Mouse (Mus musculus) limb, embryonic 11.5 days (tissue): ENCODE results near the gene Tuba1c. TPM values are rescaled to one million over a fixed set of nuclear protein-coding genes. Genes with fewer than 3 reads are reported as not detected.

Experiments used
- ATAC-seq: fragments of 200-750 bp; cut with Nextera tagmentation; 2 replicates; pipeline ENCODE4 v1.8.0; 2017; ENCODE audit warnings: low read depth; ENCODE audit not compliant: insufficient number of reproducible peaks, low FRiP score, low TSS enrichment
- DNase-seq: peaks from one replicate; pipeline ENCODE4 v3.0.0-alpha.2; 2015; ENCODE audit warnings: low spot score
- H3K27ac ChIP-seq: fragments of 300-500 bp; sonication (generic); replicated peaks from 2 replicates; pipeline ENCODE4 v1.5.1; 2014; ENCODE audit warnings: low read depth, mild to moderate bottlenecking, low read length
- H3K27me3 ChIP-seq: fragments of 300-500 bp; sonication (generic); 2 replicates; pipeline ENCODE4 v1.6.1; 2014; ENCODE audit warnings: mild to moderate bottlenecking, low read length, mixed read lengths; ENCODE audit not compliant: control insufficient read depth, insufficient read depth
- H3K36me3 ChIP-seq: fragments of 300-500 bp; sonication (generic); 2 replicates; pipeline ENCODE4 v1.6.1; 2014; ENCODE audit warnings: mild to moderate bottlenecking, low read length, moderate library complexity, mixed read lengths; ENCODE audit not compliant: control insufficient read depth, insufficient read depth
- H3K4me1 ChIP-seq: fragments of 300-500 bp; sonication (generic); 2 replicates; pipeline ENCODE4 v1.6.1; 2014; ENCODE audit warnings: low read length, mixed read lengths; ENCODE audit not compliant: control insufficient read depth, insufficient read depth
- H3K4me2 ChIP-seq: fragments of 300-500 bp; sonication (generic); 2 replicates; pipeline ENCODE4 v1.6.1; 2014; ENCODE audit warnings: low read depth, mild to moderate bottlenecking, moderate library complexity; ENCODE audit not compliant: severe bottlenecking
- H3K4me3 ChIP-seq: fragments of 300-500 bp; sonication (generic); 2 replicates; pipeline ENCODE4 v1.5.1; 2014; ENCODE audit warnings: low read depth, low read length
- H3K9ac ChIP-seq: fragments of 300-500 bp; sonication (generic); 2 replicates; pipeline ENCODE4 v1.6.1; 2014; ENCODE audit warnings: mild to moderate bottlenecking, low read length
- H3K9me3 ChIP-seq: fragments of 300-500 bp; sonication (generic); 2 replicates; pipeline ENCODE4 v1.6.1; 2016; ENCODE audit warnings: low read length; ENCODE audit not compliant: control insufficient read depth
- WGBS: fragments of 180-500 bp; shearing (Covaris S2); extraction: QIAGEN DNeasy Blood & Tissue Kit; methylation state at CpG from one replicate; pipeline ENCODE4 v1.1.7; 2014; 5-methylcytosine and 5-hydroxymethylcytosine counted together
- polyA plus RNA-seq: library from polyadenylated mRNA; unstranded; fragments of >200 nt; fragmentation: Nextera tagmentation; extraction: Ambion mirVana; gene quantifications from 2 replicates; pipeline ENCODE4 v1.2.1, GENCODE M21; 2014

The Tuba1c gene
- polyA plus RNA-seq, 1 experiment from 2014 or later, result 157 TPM

DNA sequence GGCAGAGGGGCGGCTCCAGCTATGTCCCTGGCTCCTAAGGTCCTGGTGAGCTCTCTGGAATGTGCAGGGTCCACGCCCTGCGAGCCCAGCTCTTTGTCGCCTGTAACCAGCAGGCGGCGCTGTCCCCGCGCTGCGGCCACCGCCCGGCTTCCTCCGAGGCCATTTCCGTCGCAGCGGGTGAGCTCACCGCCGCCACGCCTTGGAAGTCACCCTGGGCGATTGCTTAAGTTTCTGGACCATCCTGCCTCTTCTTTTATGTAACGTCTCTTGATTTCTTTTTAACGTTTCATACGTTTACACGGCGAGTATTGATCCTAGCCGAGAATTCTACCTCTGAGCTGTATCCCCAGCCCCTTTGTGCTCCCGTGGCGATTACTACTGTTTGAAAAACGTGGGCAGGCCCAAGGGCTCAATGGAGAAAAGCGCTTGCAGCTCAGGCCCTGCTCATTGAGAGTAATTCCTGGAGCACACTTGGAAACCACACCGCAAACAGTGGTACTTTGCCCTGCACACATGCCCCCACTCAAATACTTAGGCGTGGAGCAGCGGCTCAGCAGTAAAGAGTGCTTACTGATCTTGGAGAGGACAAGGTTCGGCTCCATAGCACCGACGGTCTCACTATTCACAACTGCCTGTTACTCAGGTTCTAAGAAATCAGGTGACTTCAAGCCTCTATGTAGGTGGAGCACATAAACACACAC is 36.4 kb upstream of the Tuba1c start:
- WGBS, result 8% methylated on average over 35 of the region's 35 CpGs
- peak overlapping the region; percentile 54 for H3K4me2 ChIP-seq
- H3K4me1 ChIP-seq, result peaks cover 11% of the 10 kb centered on the region

DNA sequence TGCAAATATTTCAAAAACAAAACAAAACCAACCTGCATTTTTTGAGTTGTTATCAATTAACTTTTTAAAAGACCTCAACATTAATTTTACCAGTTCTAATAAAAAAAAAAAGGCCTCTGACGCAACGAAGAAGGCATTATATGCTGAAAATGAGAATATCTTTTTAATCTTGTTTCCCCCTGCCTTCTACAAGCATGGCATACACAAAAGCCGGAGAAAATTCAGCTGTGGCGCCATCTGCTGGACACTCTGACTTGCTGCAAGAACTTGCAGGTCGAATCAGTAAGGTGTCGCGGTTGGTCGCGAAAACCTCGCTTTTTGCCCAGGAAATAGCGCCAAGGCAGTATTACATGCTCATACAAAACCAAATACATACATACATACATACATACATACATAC is 35.8 kb upstream of the Tuba1c start:
- WGBS, result 2% methylated on average over 11 of the region's 11 CpGs
- DNase-seq (peak; percentile 96), ATAC-seq (no peak)
- no peaks in the 10 kb centered on the region for H3K27me3 ChIP-seq
- no peaks in the 10 kb centered on the region for H3K36me3 ChIP-seq
- H3K4me1 ChIP-seq, result peaks cover 11% of the 10 kb centered on the region
- no peak overlapping the region for H3K9ac ChIP-seq
- H3K4me2 ChIP-seq, result no peak overlapping the region
- H3K27ac ChIP-seq, result no peak overlapping the region
- H3K9me3 ChIP-seq, result no peaks in the 10 kb centered on the region
- H3K4me3 ChIP-seq, result no peak overlapping the region

More for the DNA sequence above, 36.4 kb upstream of the Tuba1c start:
- Histone ChIP-seq H3K9ac (peak overlapping the region; percentile 71), H3K9me3 (no peaks in the 10 kb centered on the region), H3K36me3 (no peaks in the 10 kb centered on the region), H3K4me3 (peak overlapping the region; percentile 24), H3K27ac (peak overlapping the region; percentile 86), H3K27me3 (no peaks in the 10 kb centered on the region)
- peak; percentile 98 for DNase-seq
- peak; percentile 82 for ATAC-seq

DNA sequence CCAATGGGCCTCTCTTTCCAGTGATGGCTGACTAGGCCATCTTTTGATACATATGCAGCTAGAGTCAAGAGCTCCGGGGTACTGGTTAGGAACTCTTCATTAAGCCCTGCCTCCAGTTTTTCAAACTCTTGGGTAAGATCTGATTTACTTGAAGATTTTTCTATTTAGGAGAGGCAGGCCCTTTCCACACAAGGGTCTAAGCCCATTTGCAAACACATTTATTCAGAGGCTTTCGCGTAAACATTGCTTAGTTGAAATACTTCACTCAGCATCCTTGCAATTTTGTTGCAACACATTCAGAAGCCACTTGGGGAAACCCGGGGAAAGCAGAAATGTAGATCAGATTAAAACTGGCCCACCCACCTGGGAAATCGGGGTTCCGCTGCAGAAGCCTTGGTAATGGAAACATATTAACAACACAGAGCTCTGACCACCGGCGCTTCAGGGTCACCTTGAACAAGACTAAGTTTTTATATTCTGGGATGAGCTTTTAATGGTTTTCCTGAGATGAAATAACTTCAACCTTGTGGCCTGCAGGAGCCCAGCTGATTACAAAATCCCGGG is 34.7 kb upstream of the Tuba1c start:
- no peak for ATAC-seq
- H3K4me1 ChIP-seq, result peaks cover 9% of the 10 kb centered on the region
- 86% methylated on average over 9 of the region's 9 CpGs for WGBS

DNA sequence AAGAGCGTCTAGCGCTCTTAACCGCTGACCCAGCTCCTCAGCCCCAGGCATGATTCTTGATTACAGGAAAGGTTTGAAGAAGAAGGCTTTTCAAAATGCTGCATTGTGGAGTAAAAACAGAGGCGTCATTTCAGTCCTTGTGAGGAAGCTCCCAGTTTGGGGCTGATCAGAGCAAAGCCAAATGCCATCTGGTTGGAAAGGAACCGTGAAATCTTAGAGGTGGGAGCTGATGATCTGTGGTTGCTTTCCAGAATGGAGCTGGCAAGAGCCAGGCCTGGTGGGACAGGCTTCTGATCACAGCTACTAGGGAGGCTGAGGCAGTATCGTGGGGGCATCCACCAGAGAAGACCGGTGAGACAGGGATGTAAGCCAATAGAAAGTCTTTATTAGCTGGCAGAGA is 32.9 kb upstream of the Tuba1c start:
- Histone ChIP-seq H3K4me2 (no peak overlapping the region), H3K27me3 (no peaks in the 10 kb centered on the region), H3K9me3 (no peaks in the 10 kb centered on the region), H3K27ac (no peak overlapping the region), H3K4me3 (no peak overlapping the region), H3K4me1 (peaks cover 9% of the 10 kb centered on the region; the same call in 1 of the 2 replicates), H3K9ac (no peak overlapping the region), H3K36me3 (no peaks in the 10 kb centered on the region)
- WGBS, result 85% methylated on average over 7 of the region's 7 CpGs
- DNase-seq (no peak), ATAC-seq (no peak)

More for the DNA sequence above, 34.7 kb upstream of the Tuba1c start:
- H3K4me2 ChIP-seq, result no peak overlapping the region
- no peak overlapping the region for H3K27ac ChIP-seq
- no peaks in the 10 kb centered on the region for H3K27me3 ChIP-seq
- no peaks in the 10 kb centered on the region for H3K36me3 ChIP-seq
- no peak overlapping the region for H3K4me3 ChIP-seq
- no peaks in the 10 kb centered on the region for H3K9me3 ChIP-seq
- no peak for DNase-seq
- H3K9ac ChIP-seq, result no peak overlapping the region

DNA sequence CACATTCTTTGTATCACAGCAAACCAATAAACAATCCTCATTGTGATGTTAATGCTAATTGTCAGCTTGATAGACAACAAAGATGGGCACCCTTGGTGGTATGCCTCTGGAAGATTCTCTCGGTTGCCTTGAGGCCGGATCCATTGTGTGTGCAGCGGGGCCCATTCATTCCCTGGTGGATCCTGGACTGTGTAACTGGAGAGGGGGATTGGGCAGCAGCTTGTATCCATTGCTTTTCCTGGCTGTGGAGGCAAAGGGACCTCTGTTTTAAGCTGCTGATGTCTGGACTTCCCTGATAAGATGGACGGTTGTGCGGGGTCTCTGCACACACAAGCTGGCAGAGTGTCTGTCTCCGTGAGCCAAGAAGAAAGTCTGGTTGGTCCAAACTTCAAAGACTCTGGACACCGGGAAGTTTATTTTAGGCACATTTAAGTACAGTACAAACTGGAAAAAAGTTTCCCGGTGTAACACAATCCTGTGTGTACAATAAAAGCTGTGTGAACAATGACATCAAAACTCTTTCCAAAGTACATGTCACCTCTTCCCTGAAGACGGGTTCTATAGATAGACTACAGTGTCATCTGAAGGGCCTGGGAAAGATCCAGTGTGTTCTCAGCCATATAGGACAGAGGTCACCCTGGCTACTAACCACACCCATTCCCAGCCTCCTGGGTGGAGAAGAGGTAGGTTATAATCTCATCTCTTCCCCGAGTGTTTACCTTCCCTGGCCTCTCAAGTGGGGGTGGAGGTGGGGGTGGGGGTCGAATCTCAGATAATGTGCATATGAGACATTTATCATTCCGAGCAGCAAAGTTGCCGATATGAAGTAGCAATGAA is 31.5 kb upstream of the Tuba1c start:
- 76% methylated on average over 13 of the region's 13 CpGs for WGBS
- Histone ChIP-seq H3K9me3 (no peaks in the 10 kb centered on the region), H3K4me2 (no peak overlapping the region), H3K36me3 (no peaks in the 10 kb centered on the region), H3K27ac (no peak overlapping the region), H3K27me3 (no peaks in the 10 kb centered on the region), H3K4me1 (peaks cover 6% of the 10 kb centered on the region; the same call in 1 of the 2 replicates), H3K9ac (no peak overlapping the region), H3K4me3 (no peak overlapping the region)
- no peak for ATAC-seq
- no peak for DNase-seq

DNA sequence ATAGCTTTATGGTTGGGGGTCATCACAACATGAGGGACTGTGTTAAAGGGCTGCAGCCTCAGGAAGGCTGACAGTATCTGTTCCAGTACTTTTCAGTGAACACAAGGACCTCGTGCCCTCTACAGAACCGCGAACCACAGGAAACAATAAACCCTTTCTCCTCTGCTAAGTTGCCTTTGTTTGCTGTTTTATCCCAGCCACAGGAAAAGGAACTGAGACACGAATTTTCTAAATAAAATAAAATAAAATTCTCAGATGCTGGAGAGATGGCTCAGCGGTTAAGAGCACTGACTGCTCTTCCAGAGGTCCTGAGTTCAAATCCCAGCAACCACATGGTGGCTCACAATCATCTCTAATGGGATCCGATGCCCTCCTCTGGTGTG is 30.9 kb upstream of the Tuba1c start:
- 66% methylated on average over 6 of the region's 6 CpGs for WGBS
- H3K4me1 ChIP-seq, result peaks cover 4% of the 10 kb centered on the region; the same call in 1 of the 2 replicates
- no peaks in the 10 kb centered on the region for H3K27me3 ChIP-seq
- DNase-seq, result no peak
- H3K9ac ChIP-seq, result no peak overlapping the region
- H3K36me3 ChIP-seq, result no peaks in the 10 kb centered on the region
- ATAC-seq, result no peak
- no peak overlapping the region for H3K4me3 ChIP-seq
- no peaks in the 10 kb centered on the region for H3K9me3 ChIP-seq
- H3K27ac ChIP-seq, result no peak overlapping the region
- H3K4me2 ChIP-seq, result no peak overlapping the region

DNA sequence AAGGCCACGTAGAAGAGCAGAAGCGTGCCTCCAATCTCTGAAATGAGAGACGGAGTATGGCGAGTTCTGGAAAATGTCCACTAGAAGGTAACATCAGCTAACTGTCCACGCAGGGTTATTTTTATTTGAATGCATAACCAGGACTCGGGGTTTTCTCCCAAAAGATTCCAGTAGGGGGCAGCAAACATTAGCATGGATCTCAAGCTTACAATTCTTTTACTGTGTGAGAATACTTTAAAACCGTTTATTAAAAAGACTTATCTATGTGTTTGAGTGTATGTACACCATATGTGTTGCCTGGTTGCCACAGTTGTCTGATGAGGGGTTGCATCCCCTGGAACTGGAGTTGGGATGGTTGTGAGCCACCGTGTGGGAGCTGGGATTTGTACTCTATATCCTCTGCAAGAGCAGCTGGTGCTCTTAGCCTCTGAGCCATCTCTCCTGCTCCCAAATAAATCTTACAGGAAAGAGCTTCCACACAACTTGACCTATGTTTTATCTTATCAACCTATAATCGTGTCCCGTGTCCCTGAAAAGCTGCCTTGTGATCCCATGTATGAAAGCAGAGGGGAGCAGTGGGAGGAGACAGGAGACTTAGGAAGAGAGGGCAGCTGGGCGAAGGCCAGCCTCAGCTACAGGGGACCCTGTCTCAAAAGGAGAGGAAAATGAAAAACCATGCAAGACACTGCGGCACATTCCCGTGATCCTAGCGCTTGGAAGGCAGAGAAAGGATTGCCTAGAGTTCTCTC is 29.0 kb upstream of the Tuba1c start:
- Histone ChIP-seq H3K36me3 (no peaks in the 10 kb centered on the region), H3K4me3 (no peak overlapping the region), H3K27ac (no peak overlapping the region), H3K9ac (no peak overlapping the region), H3K4me1 (peaks cover 4% of the 10 kb centered on the region; the same call in 1 of the 2 replicates), H3K4me2 (no peak overlapping the region), H3K27me3 (no peaks in the 10 kb centered on the region), H3K9me3 (no peaks in the 10 kb centered on the region)
- WGBS, result 46% methylated on average over 14 of the region's 14 CpGs
- DNase-seq (peak; percentile 72), ATAC-seq (no peak)

DNA sequence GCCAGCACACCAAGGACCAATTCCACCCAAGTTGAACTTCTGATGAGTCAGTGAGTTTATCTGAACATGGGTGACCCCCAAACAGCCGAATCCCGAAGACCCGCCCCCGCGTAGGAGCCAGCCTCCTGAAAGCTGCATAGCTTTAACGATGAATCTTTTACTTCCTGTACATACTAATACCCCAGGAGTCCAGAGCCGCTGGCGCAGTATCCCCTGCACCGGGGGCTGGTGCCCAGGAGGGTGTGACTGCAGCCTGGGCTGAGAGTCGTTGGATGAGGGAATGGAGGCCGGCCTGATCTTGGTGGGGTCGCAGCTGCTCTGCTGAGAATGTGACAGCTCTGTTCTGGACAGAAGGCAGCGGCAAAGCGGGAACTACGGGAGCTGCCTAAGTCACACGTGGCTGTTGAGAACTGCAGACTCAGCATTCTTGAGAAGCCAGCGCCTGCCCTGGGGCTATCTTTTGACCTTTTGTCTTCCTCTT is 28.2 kb upstream of the Tuba1c start:
- Histone ChIP-seq H3K4me1 (peaks cover 4% of the 10 kb centered on the region; the same call in 1 of the 2 replicates), H3K9ac (no peak overlapping the region), H3K36me3 (no peaks in the 10 kb centered on the region), H3K27ac (no peak overlapping the region), H3K4me2 (peak overlapping the region; percentile 25; the same call in 1 of the 2 replicates), H3K4me3 (no peak overlapping the region), H3K9me3 (no peaks in the 10 kb centered on the region), H3K27me3 (no peaks in the 10 kb centered on the region)
- 16% methylated on average over 17 of the region's 17 CpGs for WGBS
- DNase-seq, result peak; percentile 47
- no peak for ATAC-seq
